Mouse (Mus musculus) liver, embryonic 11.5 days (tissue): ENCODE results near the gene Asic2. TPM values are rescaled to one million over a fixed set of nuclear protein-coding genes. Genes with fewer than 3 reads are reported as not detected.

Experiments
- ATAC-seq: fragments of 200-750 bp; cut with Nextera tagmentation; replicated peaks from 2 replicates; pipeline ENCODE4 v1.8.0; 2017; ENCODE audit warnings: moderate number of reproducible peaks, mild to moderate bottlenecking, moderate TSS enrichment, moderate library complexity; ENCODE audit not compliant: low FRiP score
- DNase-seq: peaks from one replicate; pipeline ENCODE4 v3.0.0-alpha.2; 2017; ENCODE audit warnings: low spot score
- H3K27ac ChIP-seq: fragments of 300-500 bp; sonication (generic); 2 replicates; pipeline ENCODE4 v1.5.1; 2014; ENCODE audit warnings: mild to moderate bottlenecking, low read depth, low read length, control low read depth
- H3K27me3 ChIP-seq: fragments of 300-500 bp; sonication (generic); replicated peaks from 2 replicates; pipeline ENCODE4 v1.6.1; 2014; ENCODE audit warnings: low read length, mixed read lengths; ENCODE audit not compliant: control insufficient read depth, insufficient read depth
- H3K36me3 ChIP-seq: fragments of 300-500 bp; sonication (generic); 2 replicates; pipeline ENCODE4 v1.6.1; 2014; ENCODE audit warnings: mild to moderate bottlenecking, low read length, moderate library complexity, mixed read lengths; ENCODE audit not compliant: control insufficient read depth, insufficient read depth
- H3K4me1 ChIP-seq: fragments of 300-500 bp; sonication (generic); replicated peaks from 2 replicates; pipeline ENCODE4 v1.6.1; 2014; ENCODE audit warnings: low read length, mixed read lengths; ENCODE audit not compliant: control insufficient read depth, insufficient read depth
- H3K4me2 ChIP-seq: fragments of 300-500 bp; sonication (generic); 2 replicates; pipeline ENCODE4 v1.6.1; 2014; ENCODE audit warnings: mild to moderate bottlenecking, control low read depth, moderate library complexity
- H3K4me3 ChIP-seq: fragments of 300-500 bp; sonication (generic); 2 replicates; pipeline ENCODE4 v1.5.1; 2014; ENCODE audit warnings: low read depth, low read length, control low read depth
- H3K9ac ChIP-seq: fragments of 300-500 bp; sonication (generic); 2 replicates; pipeline ENCODE4 v1.6.1; 2014; ENCODE audit warnings: low read depth, low read length, control low read depth
- H3K9me3 ChIP-seq: fragments of 300-500 bp; sonication (generic); 2 replicates; pipeline ENCODE4 v1.6.1; 2016; ENCODE audit warnings: low read length, inconsistent platforms, mixed read lengths; ENCODE audit not compliant: control insufficient read depth
- WGBS: fragments of 180-500 bp; shearing (Covaris S2); extraction: QIAGEN DNeasy Blood & Tissue Kit; methylation state at CpG from one replicate; pipeline ENCODE4 v1.1.7; 2014; 5-methylcytosine and 5-hydroxymethylcytosine counted together
- polyA plus RNA-seq: library from polyadenylated mRNA; unstranded; fragments of >200 nt; fragmentation: Nextera tagmentation; extraction: Ambion mirVana; gene quantifications from 2 replicates; pipeline ENCODE4 v1.2.1, GENCODE M21; 2014

The Asic2 gene
- polyA plus RNA-seq, 1 experiment from 2014 or later = 0.27 TPM

- Histone ChIP-seq H3K27me3 (no peaks in the 10 kb centered on the region), H3K9me3 (no peaks in the 10 kb centered on the region), H3K36me3 (no peaks in the 10 kb centered on the region), H3K4me1 (no peaks in the 10 kb centered on the region), H3K4me2 (no peak overlapping the region), H3K27ac (no peak overlapping the region), H3K9ac (no peak overlapping the region), H3K4me3 (no peak overlapping the region)
- WGBS = 70% methylated on average over 5 of the region's 5 CpGs
- ATAC-seq (no peak), DNase-seq (no peak)
These were observed 261.3 kb downstream of the Asic2 start for GRCm38 (mm10) chr11:81706996-81707395.

DNA sequence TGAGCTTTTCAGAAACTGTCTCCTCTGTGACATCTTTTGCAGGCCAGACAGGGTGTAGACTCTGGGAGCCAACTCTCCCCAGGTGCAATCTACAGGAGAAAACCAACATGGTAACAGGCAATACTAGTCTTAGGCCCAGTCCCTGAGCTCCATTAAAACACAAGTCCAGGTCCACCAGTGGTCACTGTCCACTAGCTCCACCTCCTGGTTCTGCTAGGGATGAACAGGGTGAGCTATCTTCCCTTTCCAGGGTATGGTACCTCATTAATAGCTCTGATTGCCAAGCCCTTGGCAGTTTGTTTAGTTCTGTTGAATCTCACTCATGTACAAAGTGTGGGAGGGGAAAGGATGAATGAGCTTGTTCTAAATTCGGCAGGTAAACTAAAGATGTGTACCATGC lies 270.2 kb downstream of the Asic2 start:
- Histone ChIP-seq H3K36me3 (no peaks in the 10 kb centered on the region), H3K4me1 (no peaks in the 10 kb centered on the region), H3K27me3 (no peaks in the 10 kb centered on the region), H3K9me3 (no peaks in the 10 kb centered on the region), H3K4me2 (no peak overlapping the region), H3K27ac (no peak overlapping the region), H3K4me3 (no peak overlapping the region), H3K9ac (no peak overlapping the region)
- no peak for DNase-seq
- no peak for ATAC-seq
- WGBS = 64% methylated on average over 1 of the region's 1 CpGs

GRCm38 (mm10) chr11:81695501-81695900 lies 272.8 kb downstream of the Asic2 start:
- H3K27me3 ChIP-seq = no peaks in the 10 kb centered on the region
- no peaks in the 10 kb centered on the region for H3K36me3 ChIP-seq
- no peak overlapping the region for H3K4me2 ChIP-seq
- H3K4me1 ChIP-seq = no peaks in the 10 kb centered on the region
- no peaks in the 10 kb centered on the region for H3K9me3 ChIP-seq
- 70% methylated on average over 2 of the region's 2 CpGs for WGBS
- H3K9ac ChIP-seq = no peak overlapping the region
- DNase-seq (no peak), ATAC-seq (no peak)
- no peak overlapping the region for H3K4me3 ChIP-seq
- H3K27ac ChIP-seq = no peak overlapping the region

- Histone ChIP-seq H3K27ac (no peak overlapping the region), H3K36me3 (no peaks in the 10 kb centered on the region), H3K4me3 (no peak overlapping the region), H3K4me2 (no peak overlapping the region), H3K9me3 (no peaks in the 10 kb centered on the region), H3K9ac (no peak overlapping the region), H3K4me1 (no peaks in the 10 kb centered on the region), H3K27me3 (no peaks in the 10 kb centered on the region)
- DNase-seq (no peak), ATAC-seq (no peak)
- WGBS = 77% methylated on average over 2 of the region's 2 CpGs
These were observed 287.7 kb downstream of the Asic2 start for GRCm38 (mm10) chr11:81680511-81680910.

DNA sequence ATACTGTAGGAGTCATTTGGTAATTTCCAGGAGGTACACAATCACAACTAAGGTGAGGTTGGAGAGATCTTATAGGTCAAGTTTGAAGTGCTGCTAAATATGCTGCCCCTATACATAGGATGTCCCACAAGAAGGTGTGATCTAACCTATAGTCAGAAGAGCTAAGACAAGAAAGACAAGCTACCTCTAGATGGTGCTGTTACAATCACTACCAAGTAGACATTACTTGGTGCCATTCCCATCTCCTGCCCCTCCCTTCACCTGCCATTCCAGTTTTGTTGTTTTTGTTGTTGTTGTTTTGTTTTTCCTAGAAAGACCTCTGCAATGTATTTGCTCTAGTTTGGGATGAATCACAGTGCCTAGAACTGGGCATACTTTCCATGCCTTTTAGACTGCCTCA lies 296.5 kb downstream of the Asic2 start:
- DNase-seq (no peak), ATAC-seq (no peak)
- no peak overlapping the region for H3K4me3 ChIP-seq
- no peak overlapping the region for H3K9ac ChIP-seq
- no peaks in the 10 kb centered on the region for H3K4me1 ChIP-seq
- no peak overlapping the region for H3K4me2 ChIP-seq
- H3K27ac ChIP-seq = no peak overlapping the region
- no peaks in the 10 kb centered on the region for H3K9me3 ChIP-seq
- H3K36me3 ChIP-seq = no peaks in the 10 kb centered on the region
- no peaks in the 10 kb centered on the region for H3K27me3 ChIP-seq

DNA sequence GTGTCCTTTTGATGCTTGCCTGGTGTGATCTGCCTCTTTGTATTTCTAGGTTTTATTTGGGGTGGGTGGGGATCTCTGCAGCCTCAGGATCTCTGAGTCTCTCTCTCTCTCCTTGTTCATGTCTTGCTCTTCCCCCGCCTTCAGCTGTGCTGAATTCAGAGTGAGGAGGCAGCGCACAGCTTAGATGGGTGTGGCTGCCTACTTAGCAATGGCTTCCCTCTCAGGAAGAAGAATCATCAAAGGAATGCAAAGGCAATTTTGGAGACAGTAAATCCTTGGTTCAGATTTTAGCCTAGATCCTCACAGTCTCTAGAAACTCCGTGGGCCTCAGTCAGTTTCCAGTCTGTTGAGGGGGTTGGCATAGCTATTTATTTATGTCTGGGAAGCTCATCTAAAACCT lies 297.8 kb downstream of the Asic2 start:
- ATAC-seq (no peak), DNase-seq (no peak)
- no peak overlapping the region for H3K9ac ChIP-seq
- no peaks in the 10 kb centered on the region for H3K36me3 ChIP-seq
- H3K9me3 ChIP-seq = no peaks in the 10 kb centered on the region
- H3K4me1 ChIP-seq = no peaks in the 10 kb centered on the region
- no peak overlapping the region for H3K27ac ChIP-seq
- no peaks in the 10 kb centered on the region for H3K27me3 ChIP-seq
- H3K4me2 ChIP-seq = no peak overlapping the region
- no peak overlapping the region for H3K4me3 ChIP-seq
- 64% methylated on average over 3 of the region's 3 CpGs for WGBS

DNA sequence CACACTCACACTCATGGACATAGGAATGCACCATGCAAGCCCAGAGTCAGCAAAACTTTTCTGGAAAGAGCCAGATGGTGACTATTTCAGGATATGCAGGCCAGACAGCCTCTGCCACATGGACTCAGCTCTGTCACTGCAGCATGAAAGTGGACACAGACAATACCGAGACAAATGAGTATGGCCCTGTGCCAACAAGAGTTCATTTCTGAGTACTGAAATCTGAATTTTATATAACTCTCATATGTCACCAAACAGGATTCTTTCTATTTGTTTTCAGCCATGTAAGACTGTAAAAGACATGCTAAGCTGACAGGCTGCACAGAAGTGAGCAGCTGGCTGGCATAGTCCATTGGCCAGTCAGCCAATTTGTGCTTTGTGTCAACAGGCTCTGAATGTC lies 309.4 kb downstream of the Asic2 start:
- 84% methylated on average over 1 of the region's 1 CpGs for WGBS
- no peak for DNase-seq
- no peaks in the 10 kb centered on the region for H3K4me1 ChIP-seq

DNA sequence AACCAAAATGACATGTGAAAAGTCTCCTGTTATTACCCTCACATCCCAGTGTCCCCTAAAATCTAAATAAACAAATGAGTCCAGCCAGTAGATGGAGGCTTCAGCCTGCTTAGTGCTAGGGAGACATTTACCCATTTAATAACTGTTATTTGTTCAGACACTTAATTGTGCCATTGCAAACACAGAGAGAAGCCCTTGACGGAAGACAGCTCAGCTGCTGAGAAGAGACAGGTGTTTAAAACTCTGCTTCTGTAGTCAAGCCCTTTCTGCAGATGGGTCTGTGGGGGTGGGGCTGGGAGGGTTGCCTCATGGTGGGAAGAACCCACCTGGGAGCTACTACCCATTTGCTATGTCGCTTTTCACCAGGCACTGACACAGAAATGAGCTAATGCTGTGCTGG lies 311.1 kb downstream of the Asic2 start:
- DNase-seq (no peak), ATAC-seq (no peak)
- H3K9ac ChIP-seq = no peak overlapping the region
- no peak overlapping the region for H3K4me3 ChIP-seq
- no peaks in the 10 kb centered on the region for H3K9me3 ChIP-seq
- H3K27ac ChIP-seq = no peak overlapping the region
- 40% methylated on average over 2 of the region's 2 CpGs for WGBS
- no peaks in the 10 kb centered on the region for H3K36me3 ChIP-seq
- H3K4me1 ChIP-seq = no peaks in the 10 kb centered on the region
- H3K4me2 ChIP-seq = no peak overlapping the region
- H3K27me3 ChIP-seq = no peaks in the 10 kb centered on the region

More for the DNA sequence above, 309.4 kb downstream of the Asic2 start:
- H3K4me3 ChIP-seq = no peak overlapping the region
- H3K4me2 ChIP-seq = no peak overlapping the region
- no peak for ATAC-seq
- no peaks in the 10 kb centered on the region for H3K27me3 ChIP-seq
- no peak overlapping the region for H3K9ac ChIP-seq
- H3K36me3 ChIP-seq = no peaks in the 10 kb centered on the region
- H3K9me3 ChIP-seq = no peaks in the 10 kb centered on the region
- H3K27ac ChIP-seq = no peak overlapping the region

- Histone ChIP-seq H3K27me3 (no peaks in the 10 kb centered on the region), H3K9ac (no peak overlapping the region), H3K9me3 (no peaks in the 10 kb centered on the region), H3K27ac (no peak overlapping the region), H3K4me2 (no peak overlapping the region), H3K4me1 (no peaks in the 10 kb centered on the region), H3K4me3 (no peak overlapping the region), H3K36me3 (no peaks in the 10 kb centered on the region)
- no peak for DNase-seq
- no peak for ATAC-seq
- 43% methylated on average over 4 of the region's 4 CpGs for WGBS
These were observed 320.4 kb downstream of the Asic2 start for GRCm38 (mm10) chr11:81647828-81648227.
